Mouse (Mus musculus) brain, embryonic 14.5 days (tissue): Measurements from ENCODE around the gene Mef2b. TPM values are rescaled to one million over a fixed set of nuclear protein-coding genes. Genes with fewer than 3 reads are reported as not detected.
A peak's percentile ranks its signal among the peaks of the same experiment; 100 is the strongest.

Experiments
- DNase-seq: peaks from one replicate; pipeline ENCODE4 v3.0.0-alpha.2; 2011; ENCODE audit warnings: low read depth
- CTCF ChIP-seq: fragments of 200-500 bp; IDR thresholded peaks from 2 replicates; pipeline ENCODE4 v1.5.1; 2012; ENCODE audit warnings: inconsistent platforms, mild to moderate bottlenecking, moderate library complexity, borderline replicate concordance; ENCODE audit not compliant: insufficient read depth, insufficient read length; ENCODE audit errors: extremely low read depth
- POLR2A ChIP-seq: fragments of 200-500 bp; IDR thresholded peaks from 2 replicates; pipeline ENCODE4 v1.6.1; 2012; ENCODE audit warnings: mild to moderate bottlenecking, inconsistent platforms, borderline replicate concordance; ENCODE audit not compliant: poor library complexity, insufficient read depth, insufficient read length, severe bottlenecking; ENCODE audit errors: extremely low read depth
- polyA plus RNA-seq: library from polyadenylated mRNA; depleted of rRNA; stranded (reverse); fragments of >200 nt; gene quantifications from 2 replicates; pipeline ENCODE4 v1.2.3, GENCODE M21; 2012; rRNA removed

The Mef2b gene
- 0.22 and 0.33 TPM in 2 replicates for polyA plus RNA-seq

DNA sequence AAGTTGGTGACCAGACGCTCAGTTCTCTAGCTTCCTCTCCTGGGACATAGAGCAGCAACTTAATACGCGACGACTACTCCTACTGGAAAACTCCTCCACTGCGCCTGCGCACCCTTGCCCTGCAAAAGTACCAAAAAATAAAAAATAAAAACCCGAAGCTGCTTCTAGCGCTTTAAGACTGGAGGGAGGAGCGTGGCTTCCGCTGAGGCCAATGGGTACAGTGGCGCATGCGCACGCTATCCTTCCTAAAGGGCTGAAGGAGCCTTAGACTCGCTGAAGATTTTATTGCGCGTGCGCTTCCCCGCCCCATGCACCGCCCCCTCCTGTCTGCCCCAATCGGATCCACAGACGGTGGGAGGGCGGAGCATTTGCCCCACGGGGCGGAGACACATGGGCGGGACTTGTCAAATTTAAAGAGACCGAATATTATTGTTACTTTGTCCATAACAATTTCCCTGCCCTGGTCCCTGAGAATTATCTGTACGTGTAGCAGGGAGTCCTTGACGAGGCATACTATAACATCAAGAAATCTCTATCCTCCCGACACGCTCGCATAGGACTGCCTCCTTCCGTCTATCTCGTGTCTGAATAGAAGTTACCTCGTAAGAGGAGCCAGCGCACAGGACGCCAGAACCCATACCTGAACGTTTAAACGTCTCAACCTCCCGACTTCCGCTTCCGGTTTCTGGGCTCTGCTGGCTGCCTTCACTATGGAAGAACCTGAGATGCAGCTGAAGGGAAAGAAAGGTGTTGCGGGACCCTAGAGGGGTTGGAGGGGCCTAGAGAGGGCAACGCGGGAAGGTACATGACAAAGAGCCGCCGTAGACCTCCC is at the start of gene Mef2b, which contains the start of the genes Rfxank and Borcs8:
Gene Mef2b (plus strand): TSS at position 686 of the 832 bp plus-strand sequence.
Gene Rfxank (minus strand): TSS at position 129 of the 832 bp plus-strand sequence.
Gene Borcs8 (plus strand): TSS at position 474 of the 832 bp plus-strand sequence.
- TF ChIP-seq CTCF (no peak), POLR2A (no peak)
- DNase-seq, result peak; percentile 100

DNA sequence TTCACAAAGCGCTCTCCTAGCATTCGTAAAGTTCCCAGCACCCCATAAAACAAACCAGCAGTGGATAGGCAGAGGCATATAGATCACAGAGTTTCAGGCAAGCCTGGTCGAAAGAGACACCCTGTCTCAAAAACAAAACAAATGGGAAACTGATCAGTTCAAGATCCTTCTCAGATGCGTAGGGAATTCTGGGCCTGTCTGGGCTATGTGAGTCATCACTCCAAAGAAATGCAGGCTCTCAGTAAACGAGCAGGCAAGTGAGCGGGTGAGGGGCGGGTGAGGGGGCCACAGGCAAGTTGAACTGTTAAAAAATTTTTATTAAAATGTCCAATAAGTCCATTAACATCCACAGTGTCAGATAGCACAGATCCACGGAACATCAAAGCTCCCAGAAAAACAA is 46.7 kb upstream of the Mef2b start:
- no peak for DNase-seq
- TF ChIP-seq CTCF, result no peak
- TF ChIP-seq POLR2A, result no peak

DNA sequence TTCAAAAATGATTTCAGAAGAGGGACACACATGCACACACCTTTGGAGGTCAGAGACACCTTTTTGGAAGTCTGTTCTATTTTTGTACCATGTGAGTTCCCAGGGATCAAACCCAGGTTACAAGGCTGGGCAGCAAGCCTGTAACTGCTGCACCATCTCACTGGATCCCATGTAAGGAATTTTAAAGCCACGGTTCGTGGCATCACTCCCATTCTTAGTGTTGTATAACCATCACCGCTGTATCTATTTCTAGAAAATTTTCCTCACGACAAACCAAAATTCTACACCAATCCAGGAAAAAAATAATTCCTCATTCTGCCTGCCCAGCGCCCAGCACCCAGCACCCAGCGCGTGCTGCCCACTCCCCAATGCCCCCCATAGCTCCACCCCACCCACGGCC is 40.2 kb upstream of the Mef2b start:
- no peak for TF ChIP-seq POLR2A
- TF ChIP-seq CTCF, result no peak
- no peak for DNase-seq

DNA sequence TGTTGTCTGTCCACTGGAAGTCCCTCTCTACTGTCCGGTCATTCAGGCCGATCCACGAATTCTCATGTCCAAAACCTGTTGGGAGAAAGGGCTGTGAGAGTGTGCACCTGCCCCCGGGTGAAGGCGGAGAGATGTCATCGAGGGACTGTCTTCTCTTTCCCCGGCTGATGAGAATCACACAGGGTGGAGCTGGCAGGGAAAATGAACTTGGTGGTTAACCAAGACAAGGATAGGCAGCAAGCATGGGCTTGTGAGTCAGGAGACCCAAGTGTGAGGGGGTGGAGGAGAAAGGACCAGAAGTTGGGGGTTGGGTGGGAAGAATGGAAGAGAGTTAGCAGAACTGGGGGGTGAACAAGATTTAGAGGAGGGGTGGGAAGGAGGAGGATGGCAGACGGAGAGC is 39.3 kb upstream of the Mef2b start:
- no peak for DNase-seq
- TF ChIP-seq CTCF (no peak), POLR2A (no peak)

DNA sequence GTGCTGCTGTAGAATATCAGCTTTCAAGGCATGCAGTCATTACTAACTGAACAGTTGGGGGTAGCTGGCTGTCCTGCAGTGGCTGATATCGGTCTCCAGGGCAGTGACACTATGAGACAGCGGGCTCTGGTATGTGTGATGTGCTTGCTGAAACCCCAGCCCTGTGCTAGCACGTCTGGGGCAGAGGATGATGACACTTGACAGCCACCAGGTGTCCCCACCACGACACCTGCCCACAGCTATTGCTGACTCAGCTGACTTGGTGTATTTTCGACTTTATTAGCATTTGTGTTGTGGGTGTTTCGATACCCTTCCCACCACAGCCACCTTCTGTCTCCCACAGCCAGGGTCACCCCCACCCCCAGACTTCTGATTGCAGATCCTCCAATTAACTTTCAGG is 35.0 kb upstream of the Mef2b start:
- DNase-seq, result peak; percentile 52
- TF ChIP-seq CTCF, result peak; percentile 60
- TF ChIP-seq POLR2A, result no peak

DNA sequence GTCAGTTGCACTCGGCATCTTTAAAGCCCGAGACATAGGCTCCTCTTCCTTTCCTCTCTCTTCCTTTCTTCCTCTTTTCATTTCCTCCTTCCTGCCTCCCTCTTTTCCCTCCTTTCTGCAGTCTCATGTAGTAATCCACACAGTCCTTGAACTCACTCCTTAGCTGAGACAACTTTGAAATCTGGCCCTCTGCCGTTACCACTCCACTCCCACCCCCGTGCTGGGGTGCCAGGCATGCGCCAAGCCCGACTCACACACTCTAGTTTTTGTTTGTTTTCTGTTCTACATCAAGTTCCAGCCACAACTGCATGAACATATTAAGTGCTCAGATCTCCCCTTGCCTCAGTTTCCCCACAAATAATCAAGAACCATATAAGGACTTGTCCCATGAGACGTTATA is 34.6 kb upstream of the Mef2b start:
- TF ChIP-seq POLR2A (no peak), CTCF (no peak)
- DNase-seq, result no peak

DNA sequence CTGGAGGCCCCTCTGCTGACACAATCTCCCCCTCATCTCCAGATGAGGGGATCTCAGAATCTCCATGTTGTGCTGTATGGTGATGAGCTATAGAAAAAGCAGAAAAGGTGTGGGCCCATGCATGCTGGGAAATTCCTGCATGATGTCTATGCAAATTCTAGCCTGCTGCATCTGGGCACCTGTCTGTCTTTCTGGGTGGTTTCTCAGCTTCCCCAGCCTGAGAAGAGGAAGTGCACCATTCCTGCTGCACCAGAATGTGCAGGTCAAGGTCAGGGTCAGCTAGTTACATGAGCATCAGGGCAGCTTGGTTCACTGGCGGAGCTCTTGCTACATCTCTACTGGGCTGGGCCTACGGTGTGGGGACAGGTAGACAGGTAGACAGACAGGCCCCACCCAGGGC is 29.1 kb upstream of the Mef2b start:
- TF ChIP-seq CTCF, result no peak
- no peak for TF ChIP-seq POLR2A
- no peak for DNase-seq

DNA sequence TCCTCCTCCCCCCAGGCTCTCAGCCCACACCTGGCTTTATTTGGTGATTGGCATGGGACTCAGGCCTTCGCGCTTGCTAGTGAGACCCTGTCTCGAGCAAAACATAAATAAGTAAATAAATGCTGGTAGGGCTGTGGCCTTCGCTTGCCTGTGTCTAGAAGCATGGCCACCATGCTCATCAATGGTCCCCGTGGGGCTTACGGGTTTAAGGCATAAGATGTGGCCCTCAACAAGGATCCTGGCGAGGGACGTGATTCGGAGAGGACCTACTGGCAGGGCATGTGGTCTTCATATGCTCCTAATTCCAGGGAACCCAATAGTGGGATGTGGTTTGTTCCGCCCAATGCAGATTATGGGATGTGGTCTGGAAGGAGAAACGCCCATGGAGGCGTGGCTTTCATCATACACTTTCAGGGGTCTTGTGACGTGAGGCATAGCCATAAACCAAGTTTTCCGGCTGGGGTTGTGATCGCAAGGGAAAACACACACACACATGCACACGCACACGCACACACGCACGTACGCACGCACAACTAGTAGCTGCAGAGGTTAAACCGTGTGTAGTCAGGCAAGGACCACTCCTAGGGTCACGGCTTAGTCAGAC is 28.2 kb upstream of the Mef2b start:
- no peak for TF ChIP-seq CTCF
- TF ChIP-seq POLR2A, result no peak

DNA sequence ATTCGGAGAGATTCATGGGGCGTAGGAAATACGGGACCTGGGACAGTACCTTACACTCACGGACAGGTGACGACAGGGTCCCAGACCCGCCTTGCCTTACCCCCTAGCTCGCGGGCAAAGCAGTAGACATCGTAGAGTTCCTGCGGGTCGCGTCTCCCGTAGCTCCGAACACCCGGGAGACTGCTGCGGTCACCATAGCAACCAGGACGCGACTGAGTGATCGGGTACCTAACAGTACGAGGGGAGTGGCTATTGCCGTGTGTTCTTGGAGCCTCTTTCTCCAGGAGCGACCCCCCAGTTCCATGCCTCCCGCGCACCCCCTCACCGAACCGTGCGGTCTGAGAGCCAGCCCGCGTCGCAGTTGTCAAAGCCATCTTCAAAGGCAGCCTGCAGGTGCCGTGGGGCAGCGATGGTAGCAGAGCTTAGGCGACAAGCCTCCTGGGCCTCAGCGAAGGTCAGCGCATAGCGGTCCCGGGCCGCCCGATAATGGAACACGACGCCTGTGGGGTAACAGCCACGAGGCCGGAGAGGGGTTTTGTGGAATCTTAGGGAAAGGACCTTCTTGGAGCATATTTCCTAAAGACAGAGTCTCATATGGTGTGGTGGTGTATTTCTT is 27.0 kb upstream of the Mef2b start:
- TF ChIP-seq CTCF (no peak), POLR2A (no peak)
- DNase-seq, result peak; percentile 54

More for the DNA sequence above, 28.2 kb upstream of the Mef2b start:
- no peak for DNase-seq

DNA sequence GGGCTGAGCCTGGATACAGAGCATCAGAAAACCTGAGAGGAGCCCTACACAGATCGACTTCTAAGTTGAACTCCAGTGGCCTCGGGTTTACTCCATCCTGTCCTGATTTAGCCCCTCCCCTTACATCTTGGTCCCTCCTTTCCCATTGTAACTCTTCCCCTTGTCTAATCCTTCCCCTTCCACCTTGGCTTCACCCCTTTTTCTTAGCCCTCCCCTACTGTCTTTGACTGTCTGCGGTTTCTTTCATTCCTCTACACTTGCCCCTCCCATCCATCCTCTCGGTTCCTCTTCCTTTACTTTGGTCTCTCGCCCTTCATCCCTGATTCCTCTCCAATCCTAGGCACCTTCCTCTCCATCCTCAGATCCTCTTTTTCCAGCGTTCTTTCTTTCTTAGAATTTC is 25.0 kb upstream of the Mef2b start:
- TF ChIP-seq CTCF, result no peak
- no peak for TF ChIP-seq POLR2A
- DNase-seq, result no peak

DNA sequence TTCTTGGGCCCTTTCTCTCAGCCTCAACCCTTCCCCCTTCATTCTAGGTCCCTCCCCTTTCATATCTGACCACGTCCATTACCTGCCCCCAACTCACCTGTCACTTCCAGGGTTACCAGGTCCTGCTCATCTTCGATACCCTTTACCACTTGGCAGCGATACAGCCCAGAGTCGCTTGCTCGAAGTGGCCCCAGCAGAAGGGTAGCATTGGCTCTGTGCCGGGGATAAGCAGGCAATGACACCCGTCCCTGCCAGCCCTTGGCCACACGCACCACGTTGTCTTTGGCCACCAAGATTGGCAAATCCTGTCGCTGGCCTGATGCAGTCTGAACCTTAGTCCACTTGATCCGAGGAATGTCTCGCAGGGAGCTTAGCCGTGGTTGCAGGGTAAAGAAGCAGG is 24.6 kb upstream of the Mef2b start:
- no peak for TF ChIP-seq CTCF
- DNase-seq, result no peak
